ENCODE assay signal across 25 mouse cellular contexts in genomic region chr15:102563061-102563460, GRCm38 (mm10). TPM values are rescaled to one million over a fixed set of nuclear protein-coding genes. Genes with fewer than 3 reads are reported as not detected.
"Had no signal": no experiment of that assay in that cellular context is flagged by ENCODE, and none has a peak within 500 bp of the region (broad histone marks: within the 10 kb centered on the region; RNA-seq: fewer than 3 reads in every experiment).

No protein-coding gene starts in this region.

- H3K4me2 ChIP-seq: limb, embryonic 12.5 days; limb, embryonic 15.5 days; liver, embryonic 13.5 days; midbrain, embryonic 13.5 days had no signal

- ATAC-seq: intestine, postnatal 0 days; midbrain, embryonic 13.5 days; midbrain, embryonic 16.5 days had no signal

- H3K4me3 ChIP-seq: limb, embryonic 12.5 days; limb, embryonic 15.5 days; liver, embryonic 13.5 days; midbrain, embryonic 13.5 days; myocyte had no signal

- H3K9ac ChIP-seq: limb, embryonic 12.5 days; limb, embryonic 15.5 days; liver, embryonic 13.5 days; midbrain, embryonic 13.5 days had no signal

- H3K27me3 ChIP-seq: limb, embryonic 12.5 days; limb, embryonic 15.5 days; liver, embryonic 13.5 days; midbrain, embryonic 13.5 days had no signal

- H3K27ac ChIP-seq: kidney, postnatal 0 days; limb, embryonic 12.5 days; limb, embryonic 15.5 days; liver, embryonic 13.5 days; midbrain, embryonic 13.5 days; stomach, postnatal 0 days had no signal

- H3K9me3 ChIP-seq: limb, embryonic 12.5 days; limb, embryonic 15.5 days; liver, embryonic 13.5 days; midbrain, embryonic 13.5 days had no signal

- H3K4me1 ChIP-seq: limb, embryonic 12.5 days; limb, embryonic 15.5 days; liver, embryonic 13.5 days; midbrain, embryonic 13.5 days had no signal

- DNase-seq: kidney, adult 2 months; kidney, postnatal 25 days; left cerebral cortex, postnatal 4 days; liver, embryonic 13.5 days; lung, adult 2 months; lung, postnatal 14 days; lung, postnatal 4 days; right cerebral cortex, adult 18-20 months; right cerebral cortex, postnatal 14 days; right cerebral cortex, postnatal 4 days; thymus, adult 2 months; thymus, postnatal 14 days; thymus, postnatal 4 days had no signal

RNA-seq across cellular contexts. Expression of gene Gm10337, which starts 59.5 kb away (rescaled TPM):
- polyA plus RNA-seq: intestine, postnatal 0 days; kidney, adult 2 months; kidney, embryonic 14.5 days; large intestine, adult 2 months; limb, embryonic 12.5 days; liver, embryonic 13.5 days; liver, embryonic 16.5 days; lung, adult 2 months; lung, embryonic 16.5 days; midbrain, embryonic 16.5 days; myocyte; stomach, postnatal 0 days; thymus, adult 2 months had no signal
